Mouse (Mus musculus): ENCODE data around the gene Bpifb4.
A peak's percentile ranks its signal among the peaks of the same experiment; 100 is the strongest.

Bpifb4 gene

GRCm38 (mm10) chr2:153937843-153938242, at the start of gene Bpifb4:
Gene Bpifb4 (plus strand): TSS chr2:153938212.
- DNase-seq (ENCODE audit: low read depth, low spot score), result no peak

GRCm38 (mm10) chr2:153899111-153899510, 38.9 kb upstream of the Bpifb4 start:
- DNase-seq (ENCODE audit: low read depth, low spot score), result no peak

GRCm38 (mm10) chr2:153900088-153900487, 37.9 kb upstream of the Bpifb4 start, which contains the start of gene Bpifb6:
Gene Bpifb6 (plus strand): TSS chr2:153900388.
- no peak for DNase-seq (ENCODE audit: low read depth, low spot score)

GRCm38 (mm10) chr2:153902726-153903125, 35.3 kb upstream of the Bpifb4 start:
- DNase-seq (ENCODE audit: low read depth, low spot score), result no peak

- no peak for DNase-seq (ENCODE audit: low read depth, low spot score)
Observed at GRCm38 (mm10) chr2:153906626-153907025, 31.4 kb upstream of the Bpifb4 start.

GRCm38 (mm10) chr2:153914151-153914550, 23.9 kb upstream of the Bpifb4 start:
- DNase-seq (ENCODE audit: low read depth, low spot score), result no peak

- DNase-seq (ENCODE audit: low read depth, low spot score), result no peak
Observed at GRCm38 (mm10) chr2:153917930-153918329, 20.1 kb upstream of the Bpifb4 start, which contains the start of gene Bpifb3. Gene Bpifb3 (plus strand): TSS chr2:153918230.

- DNase-seq (ENCODE audit: low read depth, low spot score), result no peak
Observed at GRCm38 (mm10) chr2:153921246-153921645, 16.8 kb upstream of the Bpifb4 start.

GRCm38 (mm10) chr2:153929871-153930413, 8.1 kb upstream of the Bpifb4 start:
- peak; percentile 44 for DNase-seq (ENCODE audit: low read depth, low spot score)

GRCm38 (mm10) chr2:153931125-153931524, 6.9 kb upstream of the Bpifb4 start:
- DNase-seq (ENCODE audit: low read depth, low spot score), result no peak

GRCm38 (mm10) chr2:153933311-153933710, 4.7 kb upstream of the Bpifb4 start:
- DNase-seq (ENCODE audit: low read depth, low spot score), result no peak

GRCm38 (mm10) chr2:153935348-153935747, 2.7 kb upstream of the Bpifb4 start:
- no peak for DNase-seq (ENCODE audit: low read depth, low spot score)

- DNase-seq (ENCODE audit: low read depth, low spot score), result peak; percentile 59
Observed at GRCm38 (mm10) chr2:153943537-153943936, 5.5 kb downstream of the Bpifb4 start.

- no peak for DNase-seq (ENCODE audit: low read depth, low spot score)
Observed at GRCm38 (mm10) chr2:153944567-153944966, 6.6 kb downstream of the Bpifb4 start.

- peak; percentile 72 for DNase-seq (ENCODE audit: low read depth, low spot score)
Observed at GRCm38 (mm10) chr2:153952897-153953296, 14.9 kb downstream of the Bpifb4 start.

GRCm38 (mm10) chr2:153953836-153954235, 15.8 kb downstream of the Bpifb4 start:
- peak; percentile 67 for DNase-seq (ENCODE audit: low read depth, low spot score)

GRCm38 (mm10) chr2:153962821-153963331, 24.9 kb downstream of the Bpifb4 start:
- DNase-seq (ENCODE audit: low read depth, low spot score), result no peak

GRCm38 (mm10) chr2:153963334-153963733, 25.3 kb downstream of the Bpifb4 start:
- no peak for DNase-seq (ENCODE audit: low read depth, low spot score)

- no peak for DNase-seq (ENCODE audit: low read depth, low spot score)
Observed at GRCm38 (mm10) chr2:153970221-153970620, 32.2 kb downstream of the Bpifb4 start.

- DNase-seq (ENCODE audit: low read depth, low spot score), result no peak
Observed at GRCm38 (mm10) chr2:153974582-153974981, 36.6 kb downstream of the Bpifb4 start, which contains the start of gene Bpifa6. Gene Bpifa6 (plus strand): TSS chr2:153974945.

GRCm38 (mm10) chr2:153995770-153996169, 57.8 kb downstream of the Bpifb4 start:
- peak; percentile 64 for DNase-seq (ENCODE audit: low read depth, low spot score)

- DNase-seq (ENCODE audit: low read depth, low spot score), result no peak
Observed at GRCm38 (mm10) chr2:154000501-154000900, 62.5 kb downstream of the Bpifb4 start.

- no peak for DNase-seq (ENCODE audit: low read depth, low spot score)
Observed at GRCm38 (mm10) chr2:154001056-154001455, 63.0 kb downstream of the Bpifb4 start.

GRCm38 (mm10) chr2:154004456-154004855, 66.4 kb downstream of the Bpifb4 start:
- DNase-seq (ENCODE audit: low read depth, low spot score), result no peak

Data from CD4-positive, CD25-positive, alpha-beta regulatory T cell, adult 2 months (primary cell).